Mouse (Mus musculus) A20 (cell line): Measurements from ENCODE around the gene Ankrd13c.

Source experiments
- DNase-seq: peaks from one replicate; pipeline ENCODE4 v3.0.0-alpha.2; 2011; ENCODE audit warnings: low read depth, low spot score

Gene Ankrd13c

GRCm38 (mm10) chr3:157952716-157953115 is 5.7 kb downstream of the Ankrd13c start:
- DNase-seq: no peak

- DNase-seq: no peak
Measured at GRCm38 (mm10) chr3:157955466-157955865, 8.4 kb downstream of the Ankrd13c start.

GRCm38 (mm10) chr3:157956201-157956600 is 9.2 kb downstream of the Ankrd13c start:
- DNase-seq: no peak

GRCm38 (mm10) chr3:157957320-157957719 is 10.3 kb downstream of the Ankrd13c start:
- DNase-seq: no peak

GRCm38 (mm10) chr3:157971151-157971550 is 24.1 kb downstream of the Ankrd13c start:
- no peak for DNase-seq

- no peak for DNase-seq
Measured at GRCm38 (mm10) chr3:157973236-157973635, 26.2 kb downstream of the Ankrd13c start.

- no peak for DNase-seq
Measured at GRCm38 (mm10) chr3:157979619-157980018, 32.6 kb downstream of the Ankrd13c start.

- DNase-seq: no peak
Measured at GRCm38 (mm10) chr3:157993322-157993721, 46.3 kb downstream of the Ankrd13c start.

- DNase-seq: no peak
Measured at GRCm38 (mm10) chr3:157995726-157996125, 48.7 kb downstream of the Ankrd13c start.

GRCm38 (mm10) chr3:157998742-157999369 is 51.8 kb downstream of the Ankrd13c start:
- no peak for DNase-seq

- DNase-seq: no peak
Measured at GRCm38 (mm10) chr3:158008647-158009046, 61.6 kb downstream of the Ankrd13c start.

- DNase-seq: no peak
Measured at GRCm38 (mm10) chr3:158009762-158010320, 62.8 kb downstream of the Ankrd13c start.

- peak; percentile 96 for DNase-seq
Measured at GRCm38 (mm10) chr3:158031371-158031925, 84.4 kb downstream of the Ankrd13c start.

GRCm38 (mm10) chr3:158032106-158032505 is 85.1 kb downstream of the Ankrd13c start:
- DNase-seq: peak; percentile 78

- no peak for DNase-seq
Measured at GRCm38 (mm10) chr3:158035866-158036265, 88.8 kb downstream of the Ankrd13c start.

GRCm38 (mm10) chr3:158036329-158036988 is 89.4 kb downstream of the Ankrd13c start, which contains the start of the genes Srsf11 and Lrrc40:
Srsf11 (minus strand) TSS chr3:158036639.
Lrrc40 (plus strand) TSS chr3:158036662.
- DNase-seq: peak; percentile 98

GRCm38 (mm10) chr3:158038106-158038505 is 91.1 kb downstream of the Ankrd13c start:
- no peak for DNase-seq

- peak; percentile 64 for DNase-seq
Measured at GRCm38 (mm10) chr3:158040755-158041154, 93.7 kb downstream of the Ankrd13c start.

GRCm38 (mm10) chr3:158049508-158049907 is 102.5 kb downstream of the Ankrd13c start:
- no peak for DNase-seq
